Mouse (Mus musculus) kidney, adult 2 months (tissue): ENCODE measurements around the gene Casp4. TPM values are rescaled to one million over a fixed set of nuclear protein-coding genes. Genes with fewer than 3 reads are reported as not detected.

Source experiments
- DNase-seq: peaks from one replicate; pipeline ENCODE4 v3.0.0; 2021
- H3K27ac ChIP-seq: fragments of 200-500 bp; 2 replicates; pipeline ENCODE4 v1.5.1; 2012; ENCODE audit warnings: low read depth, low read length, control low read depth, inconsistent platforms; ENCODE audit not compliant: insufficient read depth
- H3K27me3 ChIP-seq: fragments of 200-500 bp; replicated peaks from 2 replicates; pipeline ENCODE4 v1.6.1; 2012; ENCODE audit warnings: mild to moderate bottlenecking, moderate library complexity, low read length, inconsistent platforms; ENCODE audit not compliant: control insufficient read depth, insufficient read depth
- H3K36me3 ChIP-seq: fragments of 200-500 bp; 2 replicates; pipeline ENCODE4 v1.6.1; 2012; ENCODE audit warnings: mild to moderate bottlenecking, moderate library complexity, low read length, inconsistent platforms; ENCODE audit not compliant: control insufficient read depth, insufficient read depth
- H3K4me1 ChIP-seq: fragments of 200-500 bp; 2 replicates; pipeline ENCODE4 v1.6.1; 2011; ENCODE audit warnings: low read length; ENCODE audit not compliant: control insufficient read depth, insufficient read depth
- H3K4me3 ChIP-seq: fragments of 200-500 bp; 2 replicates; pipeline ENCODE4 v1.5.1; 2011; ENCODE audit warnings: mild to moderate bottlenecking, low read depth, low read length, control low read depth; ENCODE audit not compliant: insufficient read depth
- CTCF ChIP-seq: fragments of 200-500 bp; conservative IDR thresholded peaks from 2 replicates; pipeline ENCODE4 v1.5.1; 2011; ENCODE audit warnings: low read depth, mild to moderate bottlenecking, control low read depth, low read length, moderate library complexity, mixed read lengths; ENCODE audit not compliant: insufficient read depth, insufficient read length
- POLR2A ChIP-seq: fragments of 200-500 bp; IDR thresholded peaks from one replicate; pipeline ENCODE4 v1.6.1; 2011; ENCODE audit warnings: low read depth, low read length, control low read depth
- WGBS: fragments of 180-500 bp; shearing (Covaris S2); methylation state at CpG from one replicate; pipeline ENCODE4 v1.1.7; 2018; 5-methylcytosine and 5-hydroxymethylcytosine counted together
- polyA plus RNA-seq: library from polyadenylated mRNA; depleted of rRNA; stranded (reverse); fragments of >200 nt; gene quantifications from 2 replicates; pipeline ENCODE4 v1.2.3, GENCODE M21; 2012; rRNA removed

Gene Casp4
- polyA plus RNA-seq, 1 experiment: 2.0 TPM

GRCm38 (mm10) chr9:5333422-5333821, 24.8 kb downstream of the Casp4 start:
- H3K36me3 ChIP-seq: no peaks in the 10 kb centered on the region
- no peak overlapping the region for H3K4me3 ChIP-seq
- TF ChIP-seq CTCF (no peak), POLR2A (no peak)
- no peaks in the 10 kb centered on the region for H3K4me1 ChIP-seq
- 91% methylated on average over 1 of the region's 1 CpGs for WGBS
- no peaks in the 10 kb centered on the region for H3K27me3 ChIP-seq
- H3K27ac ChIP-seq: no peak overlapping the region
- no peak for DNase-seq

GRCm38 (mm10) chr9:5343092-5343491, 34.5 kb downstream of the Casp4 start:
- Histone ChIP-seq H3K4me3 (no peak overlapping the region), H3K4me1 (no peaks in the 10 kb centered on the region), H3K36me3 (no peaks in the 10 kb centered on the region), H3K27me3 (no peaks in the 10 kb centered on the region), H3K27ac (no peak overlapping the region)
- TF ChIP-seq CTCF (no peak), POLR2A (no peak)
- DNase-seq: no peak
- 78% methylated on average over 1 of the region's 1 CpGs for WGBS

- no peaks in the 10 kb centered on the region for H3K4me1 ChIP-seq
- no peaks in the 10 kb centered on the region for H3K36me3 ChIP-seq
- H3K27ac ChIP-seq: no peak overlapping the region
- H3K4me3 ChIP-seq: no peak overlapping the region
- TF ChIP-seq POLR2A (no peak), CTCF (no peak)
- DNase-seq: no peak
- 83% methylated on average over 4 of the region's 4 CpGs for WGBS
- no peaks in the 10 kb centered on the region for H3K27me3 ChIP-seq
These were observed 35.5 kb downstream of the Casp4 start for GRCm38 (mm10) chr9:5344090-5344489.

GRCm38 (mm10) chr9:5345291-5345898, 36.8 kb downstream of the Casp4 start, which contains the start of gene Casp12:
TSS of gene Casp12 (plus strand) at chr9:5345430.
- H3K36me3 ChIP-seq: no peaks in the 10 kb centered on the region
- TF ChIP-seq CTCF (no peak), POLR2A (no peak)
- 54% methylated on average over 4 of the region's 4 CpGs for WGBS
- peak within 1 kb of the TSS; percentile 64; the same call in 1 of the 2 replicates for H3K27ac ChIP-seq
- H3K4me1 ChIP-seq: no peaks in the 10 kb centered on the region
- peak; percentile 32 for DNase-seq
- H3K27me3 ChIP-seq: no peaks in the 10 kb centered on the region
- H3K4me3 ChIP-seq: peak within 1 kb of the TSS; percentile 52

- Histone ChIP-seq H3K4me3 (no peak overlapping the region), H3K4me1 (no peaks in the 10 kb centered on the region), H3K27ac (no peak overlapping the region), H3K27me3 (no peaks in the 10 kb centered on the region), H3K36me3 (no peaks in the 10 kb centered on the region)
- TF ChIP-seq CTCF (no peak), POLR2A (no peak)
- DNase-seq: no peak
- WGBS: 91% methylated on average over 4 of the region's 4 CpGs
These were observed 38.8 kb downstream of the Casp4 start for GRCm38 (mm10) chr9:5347381-5347780.

- TF ChIP-seq POLR2A: no peak
- no peak for TF ChIP-seq CTCF
- H3K27me3 ChIP-seq: no peaks in the 10 kb centered on the region
- H3K4me1 ChIP-seq: no peaks in the 10 kb centered on the region
- WGBS: 62% methylated on average over 2 of the region's 2 CpGs
- H3K27ac ChIP-seq: no peak overlapping the region
- H3K4me3 ChIP-seq: no peak overlapping the region
- no peaks in the 10 kb centered on the region for H3K36me3 ChIP-seq
- no peak for DNase-seq
These were observed 45.0 kb downstream of the Casp4 start for GRCm38 (mm10) chr9:5353673-5354072.

GRCm38 (mm10) chr9:5356801-5357200, 48.2 kb downstream of the Casp4 start:
- H3K27ac ChIP-seq: no peak overlapping the region
- H3K27me3 ChIP-seq: no peaks in the 10 kb centered on the region
- TF ChIP-seq POLR2A: no peak
- H3K36me3 ChIP-seq: no peaks in the 10 kb centered on the region
- no peaks in the 10 kb centered on the region for H3K4me1 ChIP-seq
- no peak overlapping the region for H3K4me3 ChIP-seq
- no peak for DNase-seq

Other genes with a start within 250 kb of the Casp4 start
- gene Casp1, start 10.3 kb upstream of the Casp4 start, polyA plus RNA-seq: 0.30 and 0.61 TPM in 2 replicates
- 0.88 and 1.4 TPM in 2 replicates for gene Casp12, start 36.6 kb downstream of the Casp4 start, polyA plus RNA-seq